Mouse (Mus musculus): ENCODE measurements around the gene Fundc2. TPM values are rescaled to one million over a fixed set of nuclear protein-coding genes. Genes with fewer than 3 reads are reported as not detected.
A peak's percentile ranks its signal among the peaks of the same experiment; 100 is the strongest.

The Fundc2 gene
- polyA plus RNA-seq (2015; fragmentation: Nextera tagmentation; extraction: Ambion mirVana) = 72.9 and 73.4 TPM in 2 replicates

DNA sequence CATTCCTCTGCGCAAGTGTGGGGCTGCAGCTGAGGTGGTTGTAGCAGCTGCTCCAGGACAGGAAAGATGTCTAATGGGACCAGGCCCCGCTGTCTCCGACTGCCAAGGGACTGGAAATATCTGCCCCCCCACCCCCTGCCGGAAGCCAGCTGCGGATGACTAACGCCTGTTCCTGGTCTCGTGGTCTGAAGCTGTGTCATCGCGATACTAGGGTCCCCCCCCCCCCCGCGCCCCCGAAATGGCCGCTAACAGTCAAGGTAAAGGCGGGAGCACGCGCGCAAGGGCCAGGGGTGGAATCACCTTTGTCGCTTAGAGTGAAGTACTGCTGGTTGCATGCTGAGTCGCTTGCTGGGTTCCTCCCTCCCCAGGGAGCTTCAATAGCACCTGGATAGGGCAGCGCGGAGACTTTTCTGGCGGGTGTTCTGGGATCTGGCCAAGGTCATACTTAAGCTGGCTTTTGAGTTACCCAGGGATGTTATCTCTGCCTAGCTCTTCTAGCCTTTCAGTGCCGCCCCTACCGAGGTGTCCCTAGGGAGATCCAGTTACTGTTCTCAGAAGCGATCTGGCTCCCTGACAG is at the start of gene Fundc2, which contains the start of gene F8:
TSS of gene Fundc2 (plus strand) at position 205 of the 577 bp plus-strand sequence.
TSS of gene F8 (minus strand) at position 421 of the 577 bp plus-strand sequence.
- peak within 1 kb of the TSS; percentile 50 for H3K4me2 ChIP-seq (ENCODE audit: low read depth, low read length)
- no peaks in the 10 kb centered on the region for H3K4me1 ChIP-seq (replicated peaks; ENCODE audit: control insufficient read depth, insufficient read depth, low read length)
- ATAC-seq (ENCODE audit: low read depth) = peak; percentile 99
- peak within 1 kb of the TSS; percentile 60 for H3K4me3 ChIP-seq (ENCODE audit: low read length)
- 12% methylated on average over 17 of the region's 25 CpGs for WGBS
- no peaks in the 10 kb centered on the region for H3K27me3 ChIP-seq (ENCODE audit: control insufficient read depth, insufficient read depth, low read depth, low read length)
- H3K9ac ChIP-seq (ENCODE audit: low read length) = peak within 1 kb of the TSS; percentile 73
- H3K36me3 ChIP-seq (ENCODE audit: control insufficient read depth, insufficient read depth, low read length) = no peaks in the 10 kb centered on the region
- H3K27ac ChIP-seq (ENCODE audit: low read length) = peak within 1 kb of the TSS; percentile 84
- H3K9me3 ChIP-seq (ENCODE audit: control insufficient read depth, low read length) = no peaks in the 10 kb centered on the region

DNA sequence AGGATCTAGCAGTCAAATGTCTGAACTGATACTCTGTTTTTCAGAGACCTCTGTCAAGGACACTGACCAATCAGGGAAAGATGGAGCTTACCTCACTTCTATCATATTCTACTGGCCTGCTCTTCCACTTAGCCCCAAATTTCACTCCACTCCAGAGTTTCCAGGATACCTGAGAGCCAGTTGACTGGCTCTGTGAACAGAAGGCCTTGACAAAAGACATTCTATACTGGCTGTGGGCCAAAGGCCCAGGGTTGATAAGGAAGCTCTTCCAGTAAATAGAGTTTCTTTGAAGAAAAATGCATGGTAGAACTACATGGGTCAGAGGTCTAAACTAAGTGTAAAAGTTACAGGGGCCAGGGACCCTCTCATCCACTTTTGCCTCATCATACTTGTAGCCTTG is 12.0 kb upstream of the Fundc2 start:
- no peaks in the 10 kb centered on the region for H3K27me3 ChIP-seq (ENCODE audit: control insufficient read depth, insufficient read depth, low read depth, low read length)
- ATAC-seq (ENCODE audit: low read depth) = no peak
- no peaks in the 10 kb centered on the region for H3K9me3 ChIP-seq (ENCODE audit: control insufficient read depth, low read length)

GRCm38 (mm10) chrX:75372666-75373425 is 9.4 kb upstream of the Fundc2 start:
- Histone ChIP-seq H3K9me3 (ENCODE audit: control insufficient read depth, low read length) (no peaks in the 10 kb centered on the region), H3K4me2 (ENCODE audit: low read depth, low read length) (no peak overlapping the region), H3K4me1 (replicated peaks; ENCODE audit: control insufficient read depth, insufficient read depth, low read length) (no peaks in the 10 kb centered on the region), H3K4me3 (ENCODE audit: low read length) (no peak overlapping the region), H3K36me3 (ENCODE audit: control insufficient read depth, insufficient read depth, low read length) (no peaks in the 10 kb centered on the region), H3K27me3 (ENCODE audit: control insufficient read depth, insufficient read depth, low read depth, low read length) (no peaks in the 10 kb centered on the region), H3K9ac (ENCODE audit: low read length) (no peak overlapping the region), H3K27ac (ENCODE audit: low read length) (peak overlapping the region; percentile 70; the same call in 1 of the 2 replicates)
- WGBS = 41% methylated on average over 2 of the region's 2 CpGs
- ATAC-seq (ENCODE audit: low read depth) = peak; percentile 94

More for the DNA sequence above, 12.0 kb upstream of the Fundc2 start:
- Histone ChIP-seq H3K36me3 (ENCODE audit: control insufficient read depth, insufficient read depth, low read length) (no peaks in the 10 kb centered on the region), H3K9ac (ENCODE audit: low read length) (no peak overlapping the region), H3K4me2 (ENCODE audit: low read depth, low read length) (no peak overlapping the region), H3K27ac (ENCODE audit: low read length) (no peak overlapping the region), H3K4me1 (replicated peaks; ENCODE audit: control insufficient read depth, insufficient read depth, low read length) (no peaks in the 10 kb centered on the region), H3K4me3 (ENCODE audit: low read length) (no peak overlapping the region)

GRCm38 (mm10) chrX:75376815-75377214 is 5.4 kb upstream of the Fundc2 start:
- H3K4me1 ChIP-seq (replicated peaks; ENCODE audit: control insufficient read depth, insufficient read depth, low read length) = no peaks in the 10 kb centered on the region
- no peak for ATAC-seq (ENCODE audit: low read depth)

GRCm38 (mm10) chrX:75381176-75381575 is 1.0 kb upstream of the Fundc2 start:
- no peaks in the 10 kb centered on the region for H3K9me3 ChIP-seq (ENCODE audit: control insufficient read depth, low read length)
- no peak overlapping the region for H3K4me2 ChIP-seq (ENCODE audit: low read depth, low read length)
- H3K9ac ChIP-seq (ENCODE audit: low read length) = no peak overlapping the region
- 75% methylated on average over 1 of the region's 1 CpGs for WGBS
- ATAC-seq (ENCODE audit: low read depth) = no peak
- H3K4me1 ChIP-seq (replicated peaks; ENCODE audit: control insufficient read depth, insufficient read depth, low read length) = no peaks in the 10 kb centered on the region
- H3K27me3 ChIP-seq (ENCODE audit: control insufficient read depth, insufficient read depth, low read depth, low read length) = no peaks in the 10 kb centered on the region
- no peak overlapping the region for H3K4me3 ChIP-seq (ENCODE audit: low read length)
- H3K36me3 ChIP-seq (ENCODE audit: control insufficient read depth, insufficient read depth, low read length) = no peaks in the 10 kb centered on the region
- no peak overlapping the region for H3K27ac ChIP-seq (ENCODE audit: low read length)

More at GRCm38 (mm10) chrX:75376815-75377214, 5.4 kb upstream of the Fundc2 start:
- Histone ChIP-seq H3K27me3 (ENCODE audit: control insufficient read depth, insufficient read depth, low read depth, low read length) (no peaks in the 10 kb centered on the region), H3K9me3 (ENCODE audit: control insufficient read depth, low read length) (no peaks in the 10 kb centered on the region), H3K4me2 (ENCODE audit: low read depth, low read length) (no peak overlapping the region), H3K4me3 (ENCODE audit: low read length) (no peak overlapping the region), H3K9ac (ENCODE audit: low read length) (no peak overlapping the region), H3K36me3 (ENCODE audit: control insufficient read depth, insufficient read depth, low read length) (no peaks in the 10 kb centered on the region), H3K27ac (ENCODE audit: low read length) (no peak overlapping the region)

- Histone ChIP-seq H3K4me1 (replicated peaks; ENCODE audit: control insufficient read depth, insufficient read depth, low read length) (no peaks in the 10 kb centered on the region), H3K4me2 (ENCODE audit: low read depth, low read length) (peak overlapping the region; percentile 50), H3K4me3 (ENCODE audit: low read length) (peak overlapping the region; percentile 60), H3K9ac (ENCODE audit: low read length) (peak overlapping the region; percentile 73), H3K36me3 (ENCODE audit: control insufficient read depth, insufficient read depth, low read length) (no peaks in the 10 kb centered on the region), H3K9me3 (ENCODE audit: control insufficient read depth, low read length) (no peaks in the 10 kb centered on the region), H3K27ac (ENCODE audit: low read length) (peak overlapping the region; percentile 31; the same call in 1 of the 2 replicates), H3K27me3 (ENCODE audit: control insufficient read depth, insufficient read depth, low read depth, low read length) (no peaks in the 10 kb centered on the region)
- 61% methylated on average over 5 of the region's 5 CpGs for WGBS
- ATAC-seq (ENCODE audit: low read depth) = no peak
Measured at GRCm38 (mm10) chrX:75381699-75382098, 500 bp upstream of the Fundc2 start.

DNA sequence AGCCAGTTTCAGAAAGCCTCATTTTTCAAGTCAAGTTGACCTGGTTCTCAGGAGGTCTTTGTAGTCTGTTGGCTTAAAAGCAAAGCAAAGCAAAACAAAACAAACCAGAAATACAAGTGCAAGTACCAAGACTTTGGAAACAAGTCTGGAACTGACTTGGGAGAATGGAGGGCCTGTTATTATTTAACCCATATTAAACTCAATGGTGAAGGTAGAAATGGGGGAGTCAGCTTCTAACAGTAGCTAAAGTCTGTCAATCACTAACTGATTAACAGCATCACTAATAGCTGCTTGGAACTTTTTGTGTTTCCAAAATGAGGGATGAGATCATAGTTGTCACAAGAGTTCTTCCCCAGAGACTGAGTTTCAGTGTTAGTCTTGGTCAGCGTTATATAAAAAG is 17.3 kb downstream of the Fundc2 start:
- Histone ChIP-seq H3K27me3 (ENCODE audit: control insufficient read depth, insufficient read depth, low read depth, low read length) (no peaks in the 10 kb centered on the region), H3K4me2 (ENCODE audit: low read depth, low read length) (no peak overlapping the region), H3K36me3 (ENCODE audit: control insufficient read depth, insufficient read depth, low read length) (0 out of 2 replicates have a peak, but pooled peaks cover 2% of the 10 kb centered on the region), H3K9ac (ENCODE audit: low read length) (no peak overlapping the region), H3K4me3 (ENCODE audit: low read length) (no peak overlapping the region), H3K27ac (ENCODE audit: low read length) (no peak overlapping the region), H3K9me3 (ENCODE audit: control insufficient read depth, low read length) (no peaks in the 10 kb centered on the region), H3K4me1 (replicated peaks; ENCODE audit: control insufficient read depth, insufficient read depth, low read length) (no peaks in the 10 kb centered on the region)
- ATAC-seq (ENCODE audit: low read depth) = no peak
- WGBS = 90% methylated on average over 1 of the region's 1 CpGs

GRCm38 (mm10) chrX:75402668-75403067 is 20.5 kb downstream of the Fundc2 start:
- H3K4me2 ChIP-seq (ENCODE audit: low read depth, low read length) = no peak overlapping the region
- WGBS = 64% methylated on average over 2 of the region's 2 CpGs
- no peaks in the 10 kb centered on the region for H3K27me3 ChIP-seq (ENCODE audit: control insufficient read depth, insufficient read depth, low read depth, low read length)

DNA sequence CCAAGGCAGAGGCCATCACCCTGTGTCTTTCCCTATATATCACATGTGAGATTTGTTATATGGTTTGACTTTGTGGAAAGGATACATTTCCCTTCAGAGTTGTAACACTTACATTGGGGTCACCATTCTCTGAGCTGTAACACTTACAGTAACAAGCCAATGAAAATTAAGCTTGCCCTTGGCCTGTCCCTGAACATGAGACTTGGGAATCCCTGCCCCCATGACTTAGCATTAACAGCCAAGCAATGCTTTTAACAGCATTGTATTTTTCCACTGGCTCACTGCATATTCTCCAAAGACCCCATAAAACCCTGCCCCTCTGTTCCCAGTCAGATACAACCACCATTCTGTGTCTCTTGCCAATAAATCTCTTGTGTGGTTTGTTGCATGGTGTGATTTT is 21.2 kb downstream of the Fundc2 start:
- ATAC-seq (ENCODE audit: low read depth) = no peak
- Histone ChIP-seq H3K27me3 (ENCODE audit: control insufficient read depth, insufficient read depth, low read depth, low read length) (no peaks in the 10 kb centered on the region), H3K36me3 (ENCODE audit: control insufficient read depth, insufficient read depth, low read length) (0 out of 2 replicates have a peak, but pooled peaks cover 2% of the 10 kb centered on the region), H3K27ac (ENCODE audit: low read length) (no peak overlapping the region), H3K9ac (ENCODE audit: low read length) (no peak overlapping the region), H3K4me3 (ENCODE audit: low read length) (no peak overlapping the region), H3K9me3 (ENCODE audit: control insufficient read depth, low read length) (no peaks in the 10 kb centered on the region), H3K4me1 (replicated peaks; ENCODE audit: control insufficient read depth, insufficient read depth, low read length) (no peaks in the 10 kb centered on the region), H3K4me2 (ENCODE audit: low read depth, low read length) (no peak overlapping the region)

More at GRCm38 (mm10) chrX:75402668-75403067, 20.5 kb downstream of the Fundc2 start:
- Histone ChIP-seq H3K36me3 (ENCODE audit: control insufficient read depth, insufficient read depth, low read length) (0 out of 2 replicates have a peak, but pooled peaks cover 2% of the 10 kb centered on the region), H3K4me1 (replicated peaks; ENCODE audit: control insufficient read depth, insufficient read depth, low read length) (no peaks in the 10 kb centered on the region), H3K9me3 (ENCODE audit: control insufficient read depth, low read length) (no peaks in the 10 kb centered on the region), H3K27ac (ENCODE audit: low read length) (no peak overlapping the region), H3K4me3 (ENCODE audit: low read length) (no peak overlapping the region), H3K9ac (ENCODE audit: low read length) (no peak overlapping the region)
- no peak for ATAC-seq (ENCODE audit: low read depth)
